Mouse (Mus musculus): ENCODE measurements around the gene Sec14l3.

Gene Sec14l3

DNA sequence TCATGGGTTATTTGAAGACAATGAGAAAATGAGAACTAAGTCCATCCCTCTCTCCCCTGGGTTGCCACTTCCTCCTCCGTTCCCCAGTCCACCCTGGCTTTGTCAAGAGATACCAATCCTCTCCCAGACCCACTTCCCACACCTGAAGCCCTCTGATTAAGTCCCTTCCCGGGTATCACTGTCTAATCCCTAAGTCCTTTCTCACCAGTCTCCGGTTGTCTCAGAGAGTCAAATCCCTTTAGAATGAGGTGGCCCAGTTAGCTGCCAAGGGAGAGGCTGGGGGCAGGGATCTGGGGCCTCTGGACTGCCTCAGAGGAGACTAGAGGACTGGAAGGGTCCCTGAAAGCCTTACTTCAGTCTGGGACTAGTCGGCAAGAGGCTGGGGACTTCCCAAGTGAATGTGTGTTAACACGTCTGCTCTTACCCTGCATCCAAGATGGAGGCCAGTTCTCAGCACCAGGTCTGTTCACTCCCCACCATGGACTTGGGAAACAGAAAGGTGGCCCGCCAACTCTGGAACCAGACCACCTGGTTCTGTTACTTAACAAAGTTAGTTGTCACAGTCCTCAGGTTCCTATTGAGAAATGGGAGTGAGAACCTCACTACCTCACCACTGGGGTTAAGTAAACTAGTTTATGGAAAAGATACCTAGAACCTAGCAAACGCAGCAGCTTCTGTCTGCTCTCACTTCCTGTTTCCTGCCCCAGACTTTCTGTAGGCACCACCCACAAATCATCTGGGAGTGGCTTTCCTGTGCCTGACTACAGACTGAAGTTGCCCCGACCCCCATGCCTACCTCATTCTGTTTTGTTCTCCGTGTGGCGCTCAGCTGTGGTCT, 58.3 kb downstream of the Sec14l3 start, which contains the start of gene Sec14l2:
Sec14l2 (minus strand) TSS at position 674 of the 838 bp plus-strand sequence.
- ATAC-seq (ENCODE audit: insufficient number of reproducible peaks, low FRiP score, low TSS enrichment), result no peak

- no peak for ATAC-seq (ENCODE audit: insufficient number of reproducible peaks, low FRiP score, low TSS enrichment)
Measured at GRCm38 (mm10) chr11:4123922-4124321, 59.3 kb downstream of the Sec14l3 start.

DNA sequence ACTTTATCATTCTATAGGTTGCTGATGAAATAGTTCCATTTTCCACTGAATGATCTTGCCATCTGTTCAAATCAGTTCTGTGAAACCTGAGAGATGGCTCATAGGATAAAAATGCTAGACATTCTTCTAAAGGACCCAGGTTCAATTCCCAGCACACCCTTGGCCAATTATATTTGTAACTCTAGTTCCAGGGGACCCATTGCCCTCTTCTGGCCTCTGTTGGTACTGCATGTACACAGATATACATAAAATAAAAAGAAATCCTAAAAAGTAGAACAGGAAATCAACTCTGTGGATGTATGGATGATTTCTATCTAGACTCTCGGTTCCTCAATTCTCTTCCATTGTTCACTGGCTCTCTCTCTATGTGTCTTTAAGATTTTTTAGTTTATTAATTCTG, 62.4 kb downstream of the Sec14l3 start:
- no peak for ATAC-seq (ENCODE audit: insufficient number of reproducible peaks, low FRiP score, low TSS enrichment)
